Mouse (Mus musculus): ENCODE measurements at regions not wholly inside any gene's neighbourhood (a gene's known extent, or its start where the extent isn't known, plus 50 kb on each side); places are given as distances from the start of the nearest gene placed in this dataset.

DNA sequence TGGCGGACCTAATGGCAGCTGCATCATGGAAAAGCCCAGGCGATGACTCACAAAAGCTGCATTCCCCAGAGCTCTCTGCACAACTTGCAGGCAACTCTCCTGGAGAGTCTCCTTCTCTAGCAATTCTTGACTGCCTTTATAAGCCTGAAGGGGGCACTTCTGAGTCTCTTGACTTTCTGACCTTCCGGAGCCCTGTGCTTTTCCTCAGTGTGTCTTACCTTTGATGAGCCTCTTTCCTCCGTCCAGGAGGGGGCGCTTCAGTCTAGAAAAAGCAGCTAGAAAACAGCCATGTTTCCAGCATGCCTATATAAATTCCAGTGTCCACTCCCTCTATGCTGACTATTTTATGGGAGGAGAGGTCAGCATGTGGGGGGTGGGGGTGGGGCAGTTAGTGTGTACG, 228.8 kb upstream of the Hs6st1 start:
- TF ChIP-seq GATA1 (IDR thresholded peaks at IDR 0.05; ENCODE audit: low read length) (no peak), TAL1 (IDR thresholded peaks at IDR 0.05; ENCODE audit: low read length) (no peak)

All from erythroblast, embryonic 14.5 days (primary cell).